Mouse (Mus musculus): ENCODE data around the gene Msi2. TPM values are rescaled to one million over a fixed set of nuclear protein-coding genes. Genes with fewer than 3 reads are reported as not detected.

Gene Msi2
- total RNA-seq, 2 experiments from 2014 or later, result 218 to 219 TPM

GRCm38 (mm10) chr11:88357325-88357724, 361.0 kb downstream of the Msi2 start:
- intact Hi-C loops (cut with DNase I), result no loop called here

GRCm38 (mm10) chr11:88356598-88357290, 361.6 kb downstream of the Msi2 start:
- intact Hi-C loops (cut with DNase I), result no loop called here
- peak; percentile 66 to 71 for DNase-seq

More at GRCm38 (mm10) chr11:88357325-88357724, 361.0 kb downstream of the Msi2 start:
- DNase-seq, result no peak

- peak; percentile 57 to 63 for DNase-seq
- intact Hi-C loops (cut with DNase I), result no loop called here
These were observed 362.3 kb downstream of the Msi2 start for GRCm38 (mm10) chr11:88356016-88356415.

- DNase-seq, result no peak
- intact Hi-C loops (cut with DNase I), result no loop called here
These were observed 363.5 kb downstream of the Msi2 start for GRCm38 (mm10) chr11:88354771-88355170.

- DNase-seq, result peak; percentile 37 to 42
- intact Hi-C loops (cut with DNase I), result no loop called here
These were observed 366.4 kb downstream of the Msi2 start for GRCm38 (mm10) chr11:88351722-88352473.

- no peak for DNase-seq
- intact Hi-C loops (cut with DNase I), result no loop called here
These were observed 369.6 kb downstream of the Msi2 start for GRCm38 (mm10) chr11:88348690-88349089.

- no peak for DNase-seq
- intact Hi-C loops (cut with DNase I), result no loop called here
These were observed 370.3 kb downstream of the Msi2 start for GRCm38 (mm10) chr11:88348056-88348455.

GRCm38 (mm10) chr11:88346066-88346465, 372.2 kb downstream of the Msi2 start:
- DNase-seq, result no peak
- intact Hi-C loops (cut with DNase I), result no loop called here

GRCm38 (mm10) chr11:88337926-88338325, 380.4 kb downstream of the Msi2 start:
- DNase-seq, result no peak
- intact Hi-C loops (cut with DNase I), result no loop called here

- no peak for DNase-seq
- intact Hi-C loops (cut with DNase I), result no loop called here
These were observed 383.4 kb downstream of the Msi2 start for GRCm38 (mm10) chr11:88334893-88335292.

- intact Hi-C loops (cut with DNase I), result no loop called here
- DNase-seq, result no peak
These were observed 385.9 kb downstream of the Msi2 start for GRCm38 (mm10) chr11:88332309-88332934.

GRCm38 (mm10) chr11:88331722-88332121, 386.6 kb downstream of the Msi2 start:
- intact Hi-C loops (cut with DNase I), result no loop called here
- DNase-seq, result no peak

GRCm38 (mm10) chr11:88330799-88331198, 387.5 kb downstream of the Msi2 start:
- peak; percentile 57 to 64 for DNase-seq
- intact Hi-C loops (cut with DNase I), result no loop called here

- intact Hi-C loops (cut with DNase I), result no loop called here
- no peak for DNase-seq
These were observed 389.3 kb downstream of the Msi2 start for GRCm38 (mm10) chr11:88328813-88329595.

GRCm38 (mm10) chr11:88327016-88327415, 391.3 kb downstream of the Msi2 start:
- DNase-seq, result no peak
- intact Hi-C loops (cut with DNase I), result no loop called here

- intact Hi-C loops (cut with DNase I), result loop anchor here (1.0 kb wide), 1 partner anchor 53 kb away; no protein-coding TSS in a partner anchor
- peak; percentile 49 to 53 for DNase-seq
These were observed 399.5 kb downstream of the Msi2 start for GRCm38 (mm10) chr11:88318850-88319249.

- intact Hi-C loops (cut with DNase I), result no loop called here
- DNase-seq, result no peak
These were observed 402.9 kb downstream of the Msi2 start for GRCm38 (mm10) chr11:88315393-88315792.

- no peak for DNase-seq
- intact Hi-C loops (cut with DNase I), result loop anchor here (5.0 kb wide), 1 partner anchor 83 kb away; no protein-coding TSS in a partner anchor
These were observed 403.8 kb downstream of the Msi2 start for GRCm38 (mm10) chr11:88314471-88314870.

GRCm38 (mm10) chr11:88313512-88313911, 404.8 kb downstream of the Msi2 start:
- DNase-seq, result no peak
- intact Hi-C loops (cut with DNase I), result loop anchor here (5.0 kb wide), 1 partner anchor 84 kb away; no protein-coding TSS in a partner anchor

GRCm38 (mm10) chr11:88311606-88312005, 406.7 kb downstream of the Msi2 start:
- DNase-seq, result no peak
- intact Hi-C loops (cut with DNase I), result loop anchor here (5.0 kb wide), 1 partner anchor 86 kb away; no protein-coding TSS in a partner anchor

All from heart, postnatal 10 days (tissue).